Mouse (Mus musculus) kidney, embryonic 14.5 days (tissue): ENCODE data around the gene Tmem121b. TPM values are rescaled to one million over a fixed set of nuclear protein-coding genes. Genes with fewer than 3 reads are reported as not detected.

ENCODE experiments used
- ATAC-seq: fragments of 200-750 bp; cut with Nextera tagmentation; 2 replicates; pipeline ENCODE4 v1.8.0; 2017; ENCODE audit warnings: moderate number of reproducible peaks, mild to moderate bottlenecking, moderate TSS enrichment, moderate library complexity; ENCODE audit not compliant: low FRiP score, low TSS enrichment
- H3K27ac ChIP-seq: fragments of 300-500 bp; sonication (generic); 2 replicates; pipeline ENCODE4 v1.5.1; 2014; ENCODE audit warnings: low read depth, mild to moderate bottlenecking, low read length, moderate library complexity, mixed read lengths
- H3K27me3 ChIP-seq: fragments of 300-500 bp; sonication (generic); 2 replicates; pipeline ENCODE4 v1.6.1; 2014; ENCODE audit warnings: mild to moderate bottlenecking, low read length; ENCODE audit not compliant: control insufficient read depth, insufficient read depth
- H3K36me3 ChIP-seq: fragments of 300-500 bp; sonication (generic); 2 replicates; pipeline ENCODE4 v1.6.1; 2014; ENCODE audit warnings: low read length, mixed read lengths; ENCODE audit not compliant: control insufficient read depth, insufficient read depth
- H3K4me1 ChIP-seq: fragments of 300-500 bp; sonication (generic); 2 replicates; pipeline ENCODE4 v1.6.1; 2014; ENCODE audit warnings: low read length, mixed read lengths; ENCODE audit not compliant: control insufficient read depth, insufficient read depth
- H3K4me2 ChIP-seq: fragments of 300-500 bp; sonication (generic); replicated peaks from 2 replicates; pipeline ENCODE4 v1.6.1; 2014; ENCODE audit warnings: low read depth, mild to moderate bottlenecking, low read length
- H3K4me3 ChIP-seq: fragments of 300-500 bp; sonication (generic); 2 replicates; pipeline ENCODE4 v1.5.1; 2014; ENCODE audit warnings: mild to moderate bottlenecking, low read length
- H3K9ac ChIP-seq: fragments of 300-500 bp; sonication (generic); 2 replicates; pipeline ENCODE4 v1.6.1; 2014; ENCODE audit warnings: low read depth, mild to moderate bottlenecking, low read length, moderate library complexity
- H3K9me3 ChIP-seq: fragments of 300-500 bp; sonication (generic); 2 replicates; pipeline ENCODE4 v1.6.1; 2016; ENCODE audit warnings: low read length; ENCODE audit not compliant: control insufficient read depth
- WGBS: fragments of 180-500 bp; shearing (Covaris S2); extraction: QIAGEN DNeasy Blood & Tissue Kit; methylation state at CpG from one replicate; pipeline ENCODE4 v1.1.7; 2014; 5-methylcytosine and 5-hydroxymethylcytosine counted together
- polyA plus RNA-seq: library from polyadenylated mRNA; unstranded; fragments of >200 nt; fragmentation: Nextera tagmentation; extraction: Ambion mirVana; gene quantifications from 2 replicates; pipeline ENCODE4 v1.2.1, GENCODE M21; 2014

The Tmem121b gene
- polyA plus RNA-seq, 1 experiment from 2014 or later, result 0.04 TPM

DNA sequence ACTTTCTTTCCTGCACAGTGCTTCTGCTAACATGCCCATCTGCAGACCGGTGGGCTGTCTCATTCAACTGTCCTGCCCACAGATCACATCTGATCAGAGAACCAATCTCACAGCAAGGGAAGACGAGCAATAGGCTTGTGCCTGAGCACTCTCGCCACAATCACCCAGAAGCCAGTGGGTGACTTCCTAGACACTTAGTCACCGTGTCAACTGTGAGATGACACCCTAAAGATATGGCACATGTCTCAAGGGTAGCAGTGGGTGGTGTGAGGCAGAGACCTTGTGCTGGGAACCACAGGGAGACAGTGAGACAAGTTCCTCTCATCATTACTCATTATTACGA lies 40.5 kb downstream of the Tmem121b start:
- no peaks in the 10 kb centered on the region for H3K36me3 ChIP-seq
- no peak overlapping the region for H3K4me3 ChIP-seq
- no peak overlapping the region for H3K27ac ChIP-seq
- H3K4me1 ChIP-seq, result no peaks in the 10 kb centered on the region
- no peaks in the 10 kb centered on the region for H3K27me3 ChIP-seq
- WGBS, result 77% methylated on average over 5 of the region's 5 CpGs
- no peak overlapping the region for H3K9ac ChIP-seq
- ATAC-seq, result no peak
- no peak overlapping the region for H3K4me2 ChIP-seq
- H3K9me3 ChIP-seq, result no peaks in the 10 kb centered on the region

DNA sequence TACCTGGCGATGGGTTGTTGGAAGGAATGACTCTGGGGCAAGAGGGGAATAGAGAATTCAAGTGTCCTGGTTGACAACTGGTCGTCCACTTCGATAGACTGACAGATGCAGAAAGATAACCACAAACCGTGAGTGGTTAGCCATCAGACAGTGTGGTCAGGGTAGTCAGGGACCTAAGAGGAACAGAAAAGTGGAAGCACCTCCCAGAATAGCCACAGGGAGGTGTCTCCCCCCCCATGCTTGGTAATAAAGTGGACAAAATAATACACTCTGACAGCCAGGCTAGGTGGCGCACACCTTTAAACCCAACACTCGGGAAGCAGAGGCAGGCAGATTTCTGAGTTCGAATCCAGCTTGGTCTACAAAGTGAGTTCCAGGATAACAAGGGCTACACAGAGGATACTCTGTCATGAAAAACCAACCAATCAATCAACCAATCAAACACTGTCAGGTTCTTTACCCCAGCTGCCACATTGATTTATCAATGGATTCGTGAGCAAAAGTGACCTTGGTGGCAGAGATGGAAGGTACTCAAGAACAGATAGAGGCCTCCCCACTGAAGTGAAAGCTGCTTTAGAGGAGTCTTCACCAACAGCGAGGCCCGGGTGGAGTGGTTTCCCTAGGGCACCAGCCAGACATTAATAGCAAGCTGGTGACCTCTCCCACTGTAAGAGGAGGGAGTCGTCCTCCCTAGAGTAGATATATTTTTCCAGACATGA lies 41.1 kb downstream of the Tmem121b start:
- no peak overlapping the region for H3K4me2 ChIP-seq
- no peaks in the 10 kb centered on the region for H3K36me3 ChIP-seq
- no peak overlapping the region for H3K4me3 ChIP-seq
- ATAC-seq, result no peak
- H3K9ac ChIP-seq, result no peak overlapping the region
- H3K9me3 ChIP-seq, result no peaks in the 10 kb centered on the region
- no peaks in the 10 kb centered on the region for H3K4me1 ChIP-seq
- no peak overlapping the region for H3K27ac ChIP-seq
- no peaks in the 10 kb centered on the region for H3K27me3 ChIP-seq
- 84% methylated on average over 11 of the region's 11 CpGs for WGBS

DNA sequence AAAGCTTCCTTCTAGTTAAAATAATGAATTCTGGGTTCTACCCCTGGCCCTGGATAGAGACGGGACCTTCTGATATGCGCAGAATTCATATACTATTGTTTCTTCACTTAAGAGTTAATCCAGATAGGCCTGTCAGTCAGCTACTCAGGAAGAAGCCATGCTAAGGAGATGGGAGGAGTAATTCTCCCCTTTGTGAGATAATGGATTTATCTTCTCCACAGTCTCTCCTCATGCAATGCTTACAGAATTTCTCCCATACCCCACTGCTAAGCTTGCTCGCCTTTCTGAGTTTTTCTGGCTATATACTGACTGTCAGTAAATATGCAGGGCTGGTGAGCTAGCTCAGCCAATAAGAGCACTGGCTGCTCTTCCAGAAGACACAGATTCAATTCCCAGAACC lies 43.4 kb downstream of the Tmem121b start:
- H3K9me3 ChIP-seq, result no peaks in the 10 kb centered on the region
- H3K36me3 ChIP-seq, result no peaks in the 10 kb centered on the region
- no peak overlapping the region for H3K27ac ChIP-seq
- H3K4me2 ChIP-seq, result no peak overlapping the region
- ATAC-seq, result no peak
- no peak overlapping the region for H3K4me3 ChIP-seq
- no peaks in the 10 kb centered on the region for H3K4me1 ChIP-seq
- 84% methylated on average over 3 of the region's 3 CpGs for WGBS
- no peaks in the 10 kb centered on the region for H3K27me3 ChIP-seq
- H3K9ac ChIP-seq, result no peak overlapping the region

DNA sequence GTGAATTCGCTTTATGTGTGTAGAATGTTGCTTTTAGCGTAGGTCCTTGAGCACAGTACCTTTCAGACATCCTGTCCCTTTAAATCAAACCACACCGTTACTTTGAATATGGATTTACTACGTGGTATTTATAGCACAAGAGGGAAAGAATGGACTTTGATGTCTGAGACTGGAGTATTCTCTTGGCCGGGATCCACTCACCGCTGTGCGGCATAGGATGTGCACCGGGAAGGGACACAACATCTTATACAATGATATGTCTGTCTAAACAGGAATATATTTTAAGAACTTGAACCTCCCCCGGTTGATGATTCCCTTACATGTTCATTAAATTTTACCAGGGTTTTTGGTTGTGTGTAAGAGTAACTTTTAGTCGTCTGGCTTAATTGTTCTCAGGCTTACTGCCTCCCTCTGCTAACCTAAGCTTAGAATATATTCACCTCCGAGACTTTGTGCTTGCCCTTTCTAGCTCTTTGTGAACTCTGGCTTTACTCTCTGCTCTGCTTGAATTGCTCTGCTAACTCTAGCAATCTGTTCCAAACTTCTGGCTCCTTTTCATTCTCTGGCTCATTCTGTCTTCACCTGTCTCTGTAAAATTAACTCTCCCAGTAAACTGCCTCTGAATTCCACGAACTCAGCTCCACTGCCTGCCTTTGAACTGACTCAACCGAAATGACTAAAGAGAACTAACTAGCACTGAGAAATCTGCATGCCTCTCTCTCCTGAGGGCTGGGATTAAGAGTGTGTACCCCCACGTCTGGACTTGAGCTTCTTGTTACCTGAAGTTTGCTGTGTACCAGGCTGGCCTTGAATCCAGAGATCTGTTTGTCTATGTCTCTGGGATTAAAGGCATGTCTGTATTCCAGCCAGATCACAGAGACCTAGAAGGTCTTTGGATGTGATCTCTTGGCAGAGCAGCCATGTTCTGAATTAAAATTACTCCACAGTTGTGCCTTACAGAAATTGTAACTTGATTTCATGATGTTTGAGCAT lies 49.9 kb downstream of the Tmem121b start:
- Histone ChIP-seq H3K27me3 (no peaks in the 10 kb centered on the region), H3K36me3 (peaks cover 28% of the 10 kb centered on the region), H3K4me2 (no peak overlapping the region), H3K27ac (no peak overlapping the region), H3K4me1 (no peaks in the 10 kb centered on the region), H3K9ac (no peak overlapping the region), H3K9me3 (no peaks in the 10 kb centered on the region), H3K4me3 (no peak overlapping the region)
- no peak for ATAC-seq
- 82% methylated on average over 14 of the region's 14 CpGs for WGBS

DNA sequence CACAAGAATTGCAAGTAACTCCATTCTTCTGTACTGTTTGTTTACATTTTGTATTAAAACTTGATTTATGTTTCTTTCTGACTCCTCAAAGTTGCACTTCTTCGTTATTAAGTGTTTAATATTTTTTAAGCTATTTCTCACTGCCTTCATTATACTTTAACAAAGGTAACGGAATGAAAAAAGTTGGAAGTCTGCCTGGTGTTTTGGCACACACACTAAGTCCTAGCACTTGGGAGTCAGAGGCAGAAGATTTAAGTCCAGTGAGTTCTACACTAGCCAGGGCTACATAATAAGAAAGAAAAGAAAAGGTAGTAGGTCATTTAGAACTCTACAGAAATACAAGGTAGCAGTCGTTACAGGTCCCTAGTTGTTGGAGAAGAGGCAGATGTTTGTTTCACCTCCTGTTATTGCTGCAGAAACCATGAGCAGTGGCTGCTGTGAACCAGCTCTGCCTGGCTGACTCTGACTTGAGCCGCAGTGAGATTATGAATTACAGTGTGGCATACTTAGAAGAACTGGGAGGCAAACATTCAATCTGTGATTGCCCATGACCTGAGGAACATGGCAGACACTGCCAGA lies 51.3 kb downstream of the Tmem121b start:
- Histone ChIP-seq H3K9ac (no peak overlapping the region), H3K27me3 (no peaks in the 10 kb centered on the region), H3K4me2 (no peak overlapping the region), H3K36me3 (peaks cover 39% of the 10 kb centered on the region), H3K27ac (no peak overlapping the region), H3K4me1 (no peaks in the 10 kb centered on the region), H3K9me3 (no peaks in the 10 kb centered on the region), H3K4me3 (no peak overlapping the region)
- 92% methylated on average over 4 of the region's 4 CpGs for WGBS
- no peak for ATAC-seq

Other genes with a start within 250 kb of the Tmem121b start
- 0.22 and 0.49 TPM in 2 replicates for gene D330020A13Rik, start 199.4 kb downstream of the Tmem121b start, polyA plus RNA-seq
- 0.45 and 1.1 TPM in 2 replicates for gene B4galnt3, start 199.2 kb downstream of the Tmem121b start, polyA plus RNA-seq
- 43.1 and 59.4 TPM in 2 replicates for gene Kdm5a, start 129.7 kb downstream of the Tmem121b start, polyA plus RNA-seq
- 23.5 and 25.7 TPM in 2 replicates for gene Ccdc77, start 129.4 kb downstream of the Tmem121b start, polyA plus RNA-seq
- 2.3 and 2.4 TPM in 2 replicates for gene Il17ra, start 30.6 kb downstream of the Tmem121b start, polyA plus RNA-seq
- 13.7 and 15.2 TPM in 2 replicates for gene Hdhd5, start 37.5 kb upstream of the Tmem121b start, polyA plus RNA-seq
- 8.5 and 11.2 TPM in 2 replicates for gene Cecr2, start 172.6 kb upstream of the Tmem121b start, polyA plus RNA-seq